8 mouse cellular contexts compared by ENCODE assay signal in genomic region chrX:74249615-74250014, GRCm38 (mm10). TPM values are rescaled to one million over a fixed set of nuclear protein-coding genes. Genes with fewer than 3 reads are reported as not detected.
DNase-seq lines count a peak whose midpoint lies in the region; ATAC-seq and TF ChIP-seq lines count a peak whose summit lies in the region.

Gene Flna, minus strand, starts transcription at chrX:74249820.

- H3K4me3 ChIP-seq in heart, embryonic 11.5 days (ENCODE audit: low read depth, low read length), result peak within 1 kb of the TSS; percentile 46
- H3K4me3 ChIP-seq in kidney, embryonic 14.5 days (ENCODE audit: low read length), result peak within 1 kb of the TSS; percentile 39
- H3K4me3 ChIP-seq in liver, adult 2 months (ENCODE audit: insufficient read depth, low read depth, low read length), result peak within 1 kb of the TSS; percentile 50
- H3K4me3 ChIP-seq in midbrain, postnatal 0 days (ENCODE audit: low read depth, low read length), result peak within 1 kb of the TSS; percentile 41

- H3K4me1 ChIP-seq in heart, embryonic 11.5 days (ENCODE audit: control insufficient read depth, insufficient read depth, low read length), result no peaks in the 10 kb centered on the region
- no peaks in the 10 kb centered on the region for H3K4me1 ChIP-seq in kidney, embryonic 14.5 days (ENCODE audit: control insufficient read depth, insufficient read depth, low read length)
- peaks cover 3% of the 10 kb centered on the region; the same call in 1 of the 2 replicates for H3K4me1 ChIP-seq in liver, adult 2 months (ENCODE audit: control insufficient read depth, insufficient read depth, low read length)
- H3K4me1 ChIP-seq in midbrain, postnatal 0 days (ENCODE audit: insufficient read depth, low read length), result no peaks in the 10 kb centered on the region

- peak within 1 kb of the TSS; percentile 63 for H3K4me2 ChIP-seq in heart, embryonic 11.5 days
- peak within 1 kb of the TSS; percentile 47 for H3K4me2 ChIP-seq in kidney, embryonic 14.5 days (replicated peaks; ENCODE audit: low read depth, low read length)
- H3K4me2 ChIP-seq in midbrain, postnatal 0 days (ENCODE audit: low read depth, low read length, poor library complexity, severe bottlenecking), result peak within 1 kb of the TSS; percentile 57

- H3K27me3 ChIP-seq in heart, embryonic 11.5 days (ENCODE audit: control insufficient read depth, insufficient read depth, low read length), result no peaks in the 10 kb centered on the region
- H3K27me3 ChIP-seq in kidney, embryonic 14.5 days (ENCODE audit: control insufficient read depth, insufficient read depth, low read length), result no peaks in the 10 kb centered on the region
- no peaks in the 10 kb centered on the region for H3K27me3 ChIP-seq in liver, adult 2 months (ENCODE audit: control insufficient read depth, insufficient read depth, low read length)
- no peaks in the 10 kb centered on the region for H3K27me3 ChIP-seq in midbrain, postnatal 0 days (ENCODE audit: insufficient read depth, low read length)
- no peaks in the 10 kb centered on the region for H3K27me3 ChIP-seq in splenic B cell, adult 2 months (ENCODE audit: control insufficient read depth, insufficient read depth, low read length, poor library complexity, severe bottlenecking)

- no peaks in the 10 kb centered on the region for H3K36me3 ChIP-seq in heart, embryonic 11.5 days (ENCODE audit: control insufficient read depth, insufficient read depth, low read length)
- H3K36me3 ChIP-seq in kidney, embryonic 14.5 days (ENCODE audit: control insufficient read depth, insufficient read depth, low read length), result no peaks in the 10 kb centered on the region
- no peaks in the 10 kb centered on the region for H3K36me3 ChIP-seq in liver, adult 2 months (ENCODE audit: control insufficient read depth, insufficient read depth, low read length)
- H3K36me3 ChIP-seq in midbrain, postnatal 0 days (ENCODE audit: insufficient read depth, low read length), result no peaks in the 10 kb centered on the region
- no peaks in the 10 kb centered on the region for H3K36me3 ChIP-seq in splenic B cell, adult 2 months (ENCODE audit: control insufficient read depth, insufficient read depth, low read length, poor library complexity, severe bottlenecking)

- no peaks in the 10 kb centered on the region for H3K9me3 ChIP-seq in heart, embryonic 11.5 days (replicated peaks; ENCODE audit: control insufficient read depth, low read length)
- no peaks in the 10 kb centered on the region for H3K9me3 ChIP-seq in kidney, embryonic 14.5 days (ENCODE audit: control insufficient read depth, low read length)
- no peaks in the 10 kb centered on the region for H3K9me3 ChIP-seq in midbrain, postnatal 0 days (ENCODE audit: low read length)

- peak within 1 kb of the TSS; percentile 80 for H3K27ac ChIP-seq in heart, embryonic 11.5 days (ENCODE audit: low read depth, low read length)
- H3K27ac ChIP-seq in kidney, embryonic 14.5 days (ENCODE audit: low read depth, low read length), result peak within 1 kb of the TSS; percentile 62
- 0 out of 2 replicates have a peak within 1 kb of the TSS, but pooled peaks have one; percentile 8 for H3K27ac ChIP-seq in liver, adult 2 months (replicated peaks; ENCODE audit: insufficient read depth, low read depth, low read length)
- peak within 1 kb of the TSS; percentile 43; the same call in 1 of the 2 replicates for H3K27ac ChIP-seq in midbrain, postnatal 0 days (ENCODE audit: low read depth, low read length)

- peak within 1 kb of the TSS; percentile 70 for H3K9ac ChIP-seq in heart, embryonic 11.5 days (ENCODE audit: low read depth, low read length)
- peak within 1 kb of the TSS; percentile 67 for H3K9ac ChIP-seq in kidney, embryonic 14.5 days (ENCODE audit: low read depth, low read length)
- H3K9ac ChIP-seq in liver, adult 2 months (ENCODE audit: low read depth, low read length), result peak within 1 kb of the TSS; percentile 66
- peak within 1 kb of the TSS; percentile 62 for H3K9ac ChIP-seq in midbrain, postnatal 0 days (replicated peaks; ENCODE audit: low read length, poor library complexity, severe bottlenecking)

- peak; percentile 58 for TF ChIP-seq CTCF in liver, adult 2 months (IDR thresholded peaks at IDR 0.05; ENCODE audit: low read depth, low read length)
- TF ChIP-seq CTCF in midbrain, postnatal 0 days (IDR thresholded peaks at IDR 0.05), result peak; percentile 52

- DNase-seq in B cell, adult 2 months, result peak; percentile 69 to 73
- DNase-seq in adrenal gland, postnatal 36 days, result peak; percentile 76 to 82
- no peak for DNase-seq in liver, adult 2 months (ENCODE audit: extremely low read depth, low read depth, low spot score)
- DNase-seq in midbrain, postnatal 0 days (ENCODE audit: low spot score), result peak; percentile 55
- DNase-seq in splenic B cell, adult 2 months (ENCODE audit: low read depth, low spot score), result peak; percentile 75

- no peak for TF ChIP-seq POLR2A in liver, adult 2 months (IDR thresholded peaks at IDR 0.05; ENCODE audit: extremely low read depth, insufficient read depth, low read length)

- 18% methylated on average over 37 of the region's 38 CpGs for WGBS in heart, embryonic 11.5 days (ENCODE audit: insufficient replicate concordance)
- 34% methylated on average over 37 of the region's 38 CpGs for WGBS in kidney, embryonic 14.5 days
- WGBS in liver, adult 2 months, result 2% methylated on average over 20 of the region's 38 CpGs
- WGBS in midbrain, postnatal 0 days, result 19% methylated on average over 34 of the region's 38 CpGs

- no peaks in the 10 kb centered on the region for H3K79me2 ChIP-seq in liver, adult 2 months (ENCODE audit: control insufficient read depth, insufficient read depth, low read length)

- ATAC-seq in erythroblast, adult 5-6 weeks (replicated peaks; ENCODE audit: low FRiP score, poor library complexity, severe bottlenecking), result no peak
- no peak for ATAC-seq in heart, embryonic 11.5 days (replicated peaks; ENCODE audit: insufficient number of reproducible peaks, low FRiP score, low TSS enrichment)
- ATAC-seq in kidney, embryonic 14.5 days (ENCODE audit: low FRiP score, low TSS enrichment), result no peak
- no peak for ATAC-seq in midbrain, postnatal 0 days (ENCODE audit: low FRiP score)

RNA-seq across cellular contexts. Expression of gene Flna, which starts in this region (rescaled TPM):
- 100 to 1,000 TPM; 129 to 211 TPM for total RNA-seq in adrenal gland, postnatal 36 days (2021)
- 103 and 133 TPM in 2 replicates for total RNA-seq in erythroblast, adult 5-6 weeks (2015; ENCODE audit: low replicate concordance)
- 189 and 215 TPM in 2 replicates for total RNA-seq in erythroblast, adult 5-6 weeks (2017; ENCODE audit: low replicate concordance)
- 170 and 219 TPM in 2 replicates for polyA plus RNA-seq in heart, embryonic 11.5 days (2014; fragmentation: Nextera tagmentation; extraction: Ambion mirVana)
- 199 and 315 TPM in 2 replicates for polyA plus RNA-seq in kidney, embryonic 14.5 days (2014; fragmentation: Nextera tagmentation; extraction: Ambion mirVana)
- 34.8 and 47.3 TPM in 2 replicates for total RNA-seq in liver, adult 2 months (2014; rRNA removed)
- 14.9 and 24.4 TPM in 2 replicates for polyA plus RNA-seq in liver, adult 2 months (2012; rRNA removed)
- total RNA-seq in midbrain, postnatal 0 days (2014; rRNA removed), result 219 and 282 TPM in 2 replicates
- 52.8 and 54.8 TPM in 2 replicates for polyA plus RNA-seq in midbrain, postnatal 0 days (2015; fragmentation: Nextera tagmentation; extraction: Ambion mirVana)

Comparison
In these comparisons a context has a peak if more than half of its experiments do, and no peak if none do; other contexts are left out.
1. H3K27ac ChIP-seq: peak in every context shown above with its lines; median percentile 80 in heart, embryonic 11.5 days; 62 in kidney, embryonic 14.5 days; 43 in midbrain, postnatal 0 days; 8 in liver, adult 2 months.